Mouse (Mus musculus): ENCODE results near the gene Nudt9. TPM values are rescaled to one million over a fixed set of nuclear protein-coding genes. Genes with fewer than 3 reads are reported as not detected.
A peak's percentile ranks its signal among the peaks of the same experiment; 100 is the strongest.

The Nudt9 gene
- 32.0 and 34.2 TPM in 2 replicates for polyA plus RNA-seq (2011; ENCODE audit: insufficient read depth, insufficient read length, low read depth, missing spikeins)

DNA sequence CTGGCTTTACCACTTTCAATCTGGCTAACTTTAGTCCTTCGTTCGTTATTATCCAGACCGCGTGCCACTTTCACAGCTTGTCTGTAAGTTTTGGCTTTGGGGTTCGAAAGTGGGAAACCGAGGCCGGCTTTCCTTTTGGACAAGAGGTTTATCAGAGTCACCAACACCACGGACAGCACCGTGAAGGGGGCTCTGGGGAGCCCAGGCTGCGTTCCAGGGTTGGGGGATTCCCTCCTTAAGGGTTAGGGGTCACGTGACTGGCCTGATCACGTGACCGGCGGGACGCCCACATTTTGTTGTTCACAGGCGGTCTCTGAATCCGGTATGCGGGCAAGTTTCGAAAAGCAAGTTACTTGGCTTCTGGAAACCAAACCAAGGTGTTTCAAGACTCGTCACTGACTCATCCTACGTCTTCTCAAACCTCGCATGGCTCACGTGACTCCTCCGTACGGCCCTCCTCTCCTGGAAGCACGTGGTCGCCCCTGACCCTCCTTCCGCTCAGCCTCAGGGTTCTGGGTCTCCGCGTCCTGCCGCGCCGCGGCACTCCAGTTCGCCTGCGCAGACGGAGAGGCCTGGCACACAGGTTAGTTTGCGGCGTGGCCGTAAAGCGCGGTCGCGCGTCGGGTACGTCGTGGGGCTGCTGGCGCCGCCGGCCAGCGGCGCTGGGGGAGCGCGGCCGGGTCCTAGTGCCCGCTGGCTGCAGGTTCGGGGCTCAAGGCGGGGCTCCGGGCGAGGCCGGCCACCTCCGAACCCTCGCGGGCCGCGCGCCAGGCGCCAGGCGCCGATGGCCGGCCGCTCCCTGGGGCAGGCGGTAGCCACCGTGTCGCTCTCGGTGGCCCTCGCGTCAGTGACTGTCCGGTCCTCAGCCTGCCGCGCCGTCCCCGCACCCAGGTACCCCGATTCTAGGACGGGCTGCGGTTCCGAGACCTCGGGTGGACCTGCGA, at the start of gene Nudt9:
TSS of gene Nudt9 (plus strand) at position 51 of the 944 bp plus-strand sequence.
- Histone ChIP-seq H3K9me3 (replicated peaks; ENCODE audit: control insufficient read depth, insufficient read depth, low read length, poor library complexity, severe bottlenecking) (no peaks in the 10 kb centered on the region), H3K4me1 (ENCODE audit: control insufficient read depth, insufficient read depth, low read length) (no peaks in the 10 kb centered on the region), H3K4me3 (ENCODE audit: low read depth, low read length) (peak within 1 kb of the TSS; percentile 93), H3K9ac (ENCODE audit: low read depth, poor library complexity, severe bottlenecking) (peak within 1 kb of the TSS; percentile 63), H3K27ac (ENCODE audit: insufficient read depth, low read length) (peak within 1 kb of the TSS; percentile 65), H3K36me3 (ENCODE audit: control insufficient read depth, insufficient read depth, low read length, poor library complexity, severe bottlenecking) (no peaks in the 10 kb centered on the region), H3K27me3 (ENCODE audit: control insufficient read depth, insufficient read depth, low read length, poor library complexity, severe bottlenecking) (no peaks in the 10 kb centered on the region)
- TF ChIP-seq CTCF (IDR thresholded peaks at IDR 0.05; ENCODE audit: low read depth, low read length) (no peak), EP300 (IDR thresholded peaks at IDR 0.05; ENCODE audit: insufficient read depth, low read depth, low read length) (peak; percentile 7; the same call in 1 of the 2 replicates)

- Histone ChIP-seq H3K4me1 (ENCODE audit: control insufficient read depth, insufficient read depth, low read length) (no peaks in the 10 kb centered on the region), H3K36me3 (ENCODE audit: control insufficient read depth, insufficient read depth, low read length, poor library complexity, severe bottlenecking) (no peaks in the 10 kb centered on the region), H3K27me3 (ENCODE audit: control insufficient read depth, insufficient read depth, low read length, poor library complexity, severe bottlenecking) (no peaks in the 10 kb centered on the region), H3K27ac (ENCODE audit: insufficient read depth, low read length) (no peak overlapping the region), H3K9ac (ENCODE audit: low read depth, poor library complexity, severe bottlenecking) (no peak overlapping the region), H3K4me3 (ENCODE audit: low read depth, low read length) (no peak overlapping the region), H3K9me3 (replicated peaks; ENCODE audit: control insufficient read depth, insufficient read depth, low read length, poor library complexity, severe bottlenecking) (no peaks in the 10 kb centered on the region)
- TF ChIP-seq EP300 (IDR thresholded peaks at IDR 0.05; ENCODE audit: insufficient read depth, low read depth, low read length) (no peak), CTCF (IDR thresholded peaks at IDR 0.05; ENCODE audit: low read depth, low read length) (no peak), POLR2A (IDR thresholded peaks at IDR 0.05; ENCODE audit: insufficient read depth, low read length) (no peak)
These were observed 47.4 kb upstream of the Nudt9 start for GRCm38 (mm10) chr5:103998739-103999138.

- Histone ChIP-seq H3K9me3 (replicated peaks; ENCODE audit: control insufficient read depth, insufficient read depth, low read length, poor library complexity, severe bottlenecking) (no peaks in the 10 kb centered on the region), H3K4me3 (ENCODE audit: low read depth, low read length) (no peak overlapping the region), H3K9ac (ENCODE audit: low read depth, poor library complexity, severe bottlenecking) (no peak overlapping the region), H3K36me3 (ENCODE audit: control insufficient read depth, insufficient read depth, low read length, poor library complexity, severe bottlenecking) (no peaks in the 10 kb centered on the region), H3K27me3 (ENCODE audit: control insufficient read depth, insufficient read depth, low read length, poor library complexity, severe bottlenecking) (no peaks in the 10 kb centered on the region), H3K4me1 (ENCODE audit: control insufficient read depth, insufficient read depth, low read length) (no peaks in the 10 kb centered on the region), H3K27ac (ENCODE audit: insufficient read depth, low read length) (no peak overlapping the region)
- peak; percentile 92 for TF ChIP-seq CTCF (IDR thresholded peaks at IDR 0.05; ENCODE audit: low read depth, low read length)
- TF ChIP-seq POLR2A (IDR thresholded peaks at IDR 0.05; ENCODE audit: insufficient read depth, low read length): no peak
- no peak for TF ChIP-seq EP300 (IDR thresholded peaks at IDR 0.05; ENCODE audit: insufficient read depth, low read depth, low read length)
These were observed 46.4 kb upstream of the Nudt9 start for GRCm38 (mm10) chr5:103999738-104000137.

DNA sequence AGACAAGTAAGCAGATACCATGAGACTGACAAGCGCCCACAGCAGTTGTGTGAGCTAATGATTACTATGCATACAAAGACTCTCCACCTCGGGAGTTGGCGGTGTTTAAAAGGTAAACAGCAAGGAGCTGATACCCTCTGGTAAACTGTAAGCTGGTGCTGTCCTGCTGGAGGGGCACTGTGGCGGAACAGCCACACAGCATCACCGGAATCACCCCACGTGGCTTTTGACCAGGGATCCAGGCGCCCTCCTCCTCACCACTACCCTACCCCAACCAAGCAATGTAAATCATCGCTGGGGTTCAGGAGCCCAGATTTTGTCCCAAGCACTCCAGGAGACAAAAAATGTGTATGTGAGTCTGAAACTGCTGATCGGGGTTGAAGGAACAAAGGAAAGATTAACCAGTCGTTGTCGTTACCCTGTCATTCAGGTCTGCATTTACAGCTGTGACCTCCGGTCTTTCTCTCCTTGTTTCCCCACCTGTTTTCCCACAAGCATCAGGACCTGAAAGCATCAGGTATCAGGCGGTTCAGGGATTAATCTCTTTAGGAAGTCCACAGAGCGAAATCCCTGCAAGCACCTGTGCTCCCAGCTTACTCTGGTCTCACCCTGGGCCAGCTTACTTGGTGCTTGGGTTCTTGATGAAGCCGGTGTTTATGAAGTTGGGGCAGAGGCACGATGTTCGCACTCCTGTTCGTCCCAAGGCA, 43.4 kb upstream of the Nudt9 start:
- TF ChIP-seq CTCF (IDR thresholded peaks at IDR 0.05; ENCODE audit: low read depth, low read length) (no peak), POLR2A (IDR thresholded peaks at IDR 0.05; ENCODE audit: insufficient read depth, low read length) (no peak), EP300 (IDR thresholded peaks at IDR 0.05; ENCODE audit: insufficient read depth, low read depth, low read length) (no peak)
- Histone ChIP-seq H3K36me3 (ENCODE audit: control insufficient read depth, insufficient read depth, low read length, poor library complexity, severe bottlenecking) (0 out of 2 replicates have a peak, but pooled peaks cover 2% of the 10 kb centered on the region), H3K27ac (ENCODE audit: insufficient read depth, low read length) (peak overlapping the region; percentile 33), H3K9me3 (replicated peaks; ENCODE audit: control insufficient read depth, insufficient read depth, low read length, poor library complexity, severe bottlenecking) (no peaks in the 10 kb centered on the region), H3K4me1 (ENCODE audit: control insufficient read depth, insufficient read depth, low read length) (no peaks in the 10 kb centered on the region), H3K27me3 (ENCODE audit: control insufficient read depth, insufficient read depth, low read length, poor library complexity, severe bottlenecking) (no peaks in the 10 kb centered on the region), H3K4me3 (ENCODE audit: low read depth, low read length) (peak overlapping the region; percentile 17; the same call in 1 of the 2 replicates), H3K9ac (ENCODE audit: low read depth, poor library complexity, severe bottlenecking) (peak overlapping the region; percentile 30)

GRCm38 (mm10) chr5:104003256-104003931, 42.7 kb upstream of the Nudt9 start:
- H3K4me3 ChIP-seq (ENCODE audit: low read depth, low read length): peak overlapping the region; percentile 17; the same call in 1 of the 2 replicates
- peak overlapping the region; percentile 33 for H3K27ac ChIP-seq (ENCODE audit: insufficient read depth, low read length)
- H3K9ac ChIP-seq (ENCODE audit: low read depth, poor library complexity, severe bottlenecking): peak overlapping the region; percentile 30; the same call in 1 of the 2 replicates
- TF ChIP-seq EP300 (IDR thresholded peaks at IDR 0.05; ENCODE audit: insufficient read depth, low read depth, low read length) (no peak), POLR2A (IDR thresholded peaks at IDR 0.05; ENCODE audit: insufficient read depth, low read length) (no peak), CTCF (IDR thresholded peaks at IDR 0.05; ENCODE audit: low read depth, low read length) (no peak)
- no peaks in the 10 kb centered on the region for H3K4me1 ChIP-seq (ENCODE audit: control insufficient read depth, insufficient read depth, low read length)
- H3K36me3 ChIP-seq (ENCODE audit: control insufficient read depth, insufficient read depth, low read length, poor library complexity, severe bottlenecking): peaks cover 2% of the 10 kb centered on the region; the same call in 1 of the 2 replicates
- H3K27me3 ChIP-seq (ENCODE audit: control insufficient read depth, insufficient read depth, low read length, poor library complexity, severe bottlenecking): no peaks in the 10 kb centered on the region
- H3K9me3 ChIP-seq (replicated peaks; ENCODE audit: control insufficient read depth, insufficient read depth, low read length, poor library complexity, severe bottlenecking): no peaks in the 10 kb centered on the region
